Mouse (Mus musculus) NIH3T3 (cell line): ENCODE measurements around the gene Gm17657.
"Not testable (repeated sequence)": the region's sequence is repeated elsewhere in the genome, so short reads cannot be mapped to it uniquely, and the experiment has no call there.

Source experiments
- DNase-seq: peaks from one replicate; pipeline ENCODE4 v3.0.0-alpha.2; 2012; ENCODE audit warnings: low read depth

Gm17657 gene

DNA sequence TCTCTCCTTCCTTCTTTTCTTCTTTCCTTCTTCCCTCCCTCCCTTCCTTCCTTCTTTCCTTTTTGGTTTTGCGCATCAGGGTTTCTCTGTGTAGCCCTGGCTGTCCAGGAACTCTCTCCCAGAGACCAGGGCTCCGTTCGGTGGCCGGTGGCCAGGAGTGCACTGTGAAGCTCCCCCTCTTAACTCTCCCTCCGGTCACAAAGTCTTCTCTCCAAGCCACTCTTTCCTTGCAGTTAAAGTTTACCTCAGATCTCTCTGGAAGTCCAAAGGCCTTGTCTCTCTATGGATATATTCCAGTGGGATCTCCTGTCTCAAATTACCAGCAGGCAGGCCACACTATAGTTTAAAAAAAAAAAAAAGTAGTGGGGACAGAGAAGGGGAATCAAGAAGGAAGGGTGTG lies 4.2 kb downstream of the Gm17657 start:
- DNase-seq, result no peak

DNA sequence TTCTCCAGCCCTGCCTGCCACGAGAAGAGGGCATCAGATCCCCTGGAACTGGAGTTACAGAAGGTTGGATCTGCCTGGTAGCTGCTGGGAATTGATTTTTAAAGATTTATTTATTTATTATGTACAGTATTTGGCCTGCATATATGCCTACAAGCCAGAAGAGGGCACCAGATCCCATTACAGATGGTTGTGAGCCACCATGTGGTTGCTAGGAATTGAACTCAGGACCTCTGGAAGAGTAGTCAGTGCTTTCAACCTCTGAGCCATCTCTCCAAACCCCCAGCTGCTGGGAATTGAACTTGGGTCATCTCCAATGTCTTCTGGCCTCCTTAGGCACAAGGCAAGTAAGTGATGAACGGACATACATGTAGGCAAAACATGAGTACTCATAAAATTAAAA lies 5.4 kb downstream of the Gm17657 start:
- no peak for DNase-seq

DNA sequence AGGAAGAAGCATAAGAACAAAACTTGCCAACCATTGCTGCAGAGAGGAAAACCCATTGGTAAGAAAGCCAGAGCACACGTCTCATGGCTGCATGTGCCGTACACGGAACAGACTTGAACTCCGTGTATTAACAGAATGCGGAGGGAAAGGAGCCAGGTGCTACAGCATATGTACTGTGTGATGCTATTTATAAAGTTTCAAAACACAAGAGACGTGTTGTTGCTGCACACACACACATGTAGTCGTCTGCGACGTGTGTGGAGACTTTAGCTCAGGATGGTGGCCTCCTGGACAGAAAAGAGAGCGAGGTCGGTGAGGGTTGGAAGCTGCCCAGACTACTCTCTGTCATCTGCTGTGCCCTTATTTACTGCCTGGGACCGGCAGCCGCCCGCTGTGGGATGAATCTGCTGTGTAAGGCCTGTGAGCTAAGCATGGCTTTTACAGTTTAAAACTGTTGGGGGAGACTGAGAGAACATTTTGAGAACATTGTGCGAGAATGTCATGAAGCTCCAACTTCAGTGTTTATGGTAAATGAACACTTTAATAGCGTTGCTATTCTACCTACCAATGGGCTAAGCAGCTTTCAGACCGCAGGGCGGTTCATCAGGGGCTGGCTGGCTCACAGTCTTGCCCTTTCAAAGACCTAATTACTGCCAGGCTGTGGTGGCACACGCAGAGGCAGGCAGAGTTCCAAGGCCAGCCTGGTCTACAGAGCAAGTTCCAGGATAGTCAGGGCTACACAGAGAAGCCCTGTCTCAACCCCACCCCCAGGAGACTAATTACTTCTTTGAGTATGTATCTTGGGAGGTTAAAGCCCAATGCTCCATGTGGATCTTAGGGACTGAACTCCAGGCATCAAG lies 6.4 kb downstream of the Gm17657 start:
- no peak for DNase-seq

GRCm38 (mm10) chr17:29541419-29541818 lies 8.0 kb downstream of the Gm17657 start:
- DNase-seq, result peak; percentile 91

- no peak for DNase-seq
These were observed 9.0 kb downstream of the Gm17657 start for GRCm38 (mm10) chr17:29540426-29540825.

GRCm38 (mm10) chr17:29533866-29534265 lies 15.6 kb downstream of the Gm17657 start:
- no peak for DNase-seq

DNA sequence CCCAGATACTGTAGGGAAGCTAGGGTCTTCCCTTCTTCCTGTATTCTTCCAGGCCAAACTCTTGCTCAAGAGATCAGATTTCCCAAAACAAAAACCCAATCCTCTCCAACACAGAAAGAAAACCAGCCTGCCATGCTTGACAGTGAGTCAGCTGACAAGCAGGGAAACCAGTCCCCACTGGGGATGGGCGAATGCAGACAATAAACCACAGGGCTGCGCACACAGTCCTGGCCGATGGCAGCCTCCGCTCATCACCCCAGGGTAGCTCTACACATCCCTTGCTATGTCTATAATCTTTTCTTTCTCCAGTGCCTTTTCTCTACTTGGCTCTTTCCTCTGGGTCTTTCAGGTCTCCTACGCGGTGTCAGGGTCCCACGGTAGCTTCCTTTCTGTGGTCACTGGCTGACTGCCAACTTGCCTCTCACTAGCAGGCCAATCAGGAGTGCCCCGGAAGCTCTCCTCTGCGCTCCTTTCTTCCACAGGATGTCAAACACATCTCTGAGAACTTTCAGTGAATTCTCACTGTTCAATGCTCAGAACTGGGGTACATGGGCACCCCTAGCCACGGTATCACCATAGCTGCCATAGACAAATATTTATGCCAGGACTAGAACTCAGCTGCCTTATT lies 17.6 kb downstream of the Gm17657 start:
- peak; percentile 26 for DNase-seq

DNA sequence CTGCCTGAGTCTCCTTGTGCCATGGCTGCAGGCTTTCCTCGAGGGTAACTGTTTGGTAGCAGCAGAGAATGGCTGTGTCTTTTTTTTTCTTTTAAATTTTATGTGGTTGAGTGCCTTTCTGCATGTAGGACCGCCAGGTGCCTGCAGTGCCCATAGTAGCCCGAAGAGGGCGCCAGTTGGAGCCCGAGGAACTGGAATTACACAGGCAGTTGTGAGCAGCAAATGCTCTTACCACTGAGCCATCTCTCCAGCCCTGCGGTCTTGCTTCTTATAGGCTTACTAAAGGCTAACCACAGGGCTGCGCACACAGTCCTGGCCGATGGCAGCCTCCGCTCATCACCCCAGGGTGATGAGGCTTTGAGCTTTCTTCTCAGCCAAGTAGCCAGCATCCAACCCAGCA lies 18.2 kb downstream of the Gm17657 start:
- peak; percentile 29 for DNase-seq

DNA sequence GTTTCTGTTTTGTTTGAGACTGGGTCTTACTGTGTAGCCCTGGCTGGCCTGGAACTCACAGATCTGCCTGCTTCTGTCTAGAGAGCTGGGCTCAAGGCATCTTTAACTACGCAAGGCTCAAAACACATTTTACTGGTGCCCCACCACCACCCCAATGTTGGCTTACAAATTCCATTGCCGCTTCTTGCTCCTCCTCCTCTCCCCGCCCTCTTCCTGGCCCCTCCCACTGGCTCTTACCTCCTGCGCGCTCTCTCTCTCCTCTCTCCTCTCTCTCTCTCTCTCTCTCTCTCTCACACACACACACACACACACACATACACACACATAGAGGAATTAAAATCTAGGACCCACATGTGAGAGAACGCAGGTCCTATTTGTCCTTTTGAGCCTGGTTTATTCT lies 18.9 kb downstream of the Gm17657 start:
- no peak for DNase-seq

DNA sequence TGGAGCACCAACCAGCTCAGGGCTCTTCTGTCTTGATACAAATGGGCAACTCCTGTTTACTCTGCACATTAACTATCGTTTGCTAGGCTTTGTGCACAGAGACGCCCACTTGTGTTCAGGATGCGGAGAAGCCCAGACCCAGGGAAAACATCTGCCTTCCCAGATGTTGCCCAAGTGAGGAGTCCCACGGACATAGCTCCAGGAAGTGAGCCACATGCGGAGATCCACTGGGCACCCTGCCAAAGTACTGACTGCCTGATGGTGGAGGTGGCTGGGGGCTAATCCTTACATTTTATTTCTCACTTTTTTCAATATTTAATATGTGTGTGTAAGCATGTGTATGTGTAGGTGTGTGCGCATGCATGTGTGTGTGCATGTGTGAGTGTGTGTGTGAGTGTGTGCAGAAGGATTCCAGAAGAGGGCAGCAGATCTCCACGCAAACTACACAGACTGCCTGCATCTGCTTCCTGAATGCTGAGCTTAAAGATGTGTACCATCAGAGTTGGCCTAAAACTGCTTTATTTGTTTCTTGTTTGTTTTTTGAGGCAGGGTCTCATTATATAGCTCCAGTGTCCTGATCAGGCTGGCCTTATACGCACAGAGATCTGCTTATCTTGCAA lies 20.8 kb downstream of the Gm17657 start:
- peak; percentile 48 for DNase-seq

DNA sequence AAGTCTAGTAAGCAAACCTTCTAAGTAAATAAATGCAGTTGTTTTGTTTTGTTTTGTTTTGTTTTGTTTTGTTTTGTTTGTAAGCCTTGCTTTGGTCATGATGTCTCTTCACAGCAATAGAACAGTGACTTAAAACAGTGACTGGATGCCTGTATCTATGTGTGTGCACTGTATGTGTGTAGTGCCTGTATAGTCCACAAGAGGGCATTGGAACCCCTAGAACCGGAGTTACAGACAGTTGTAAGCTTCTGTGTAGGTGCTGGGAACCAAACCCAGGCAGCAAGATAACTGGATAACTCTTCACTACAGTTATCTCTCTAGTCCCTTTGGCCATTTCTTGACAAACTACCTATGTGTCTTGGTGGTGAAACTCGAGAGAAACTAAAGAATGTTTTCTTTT lies 23.8 kb downstream of the Gm17657 start:
- DNase-seq, result no peak

DNA sequence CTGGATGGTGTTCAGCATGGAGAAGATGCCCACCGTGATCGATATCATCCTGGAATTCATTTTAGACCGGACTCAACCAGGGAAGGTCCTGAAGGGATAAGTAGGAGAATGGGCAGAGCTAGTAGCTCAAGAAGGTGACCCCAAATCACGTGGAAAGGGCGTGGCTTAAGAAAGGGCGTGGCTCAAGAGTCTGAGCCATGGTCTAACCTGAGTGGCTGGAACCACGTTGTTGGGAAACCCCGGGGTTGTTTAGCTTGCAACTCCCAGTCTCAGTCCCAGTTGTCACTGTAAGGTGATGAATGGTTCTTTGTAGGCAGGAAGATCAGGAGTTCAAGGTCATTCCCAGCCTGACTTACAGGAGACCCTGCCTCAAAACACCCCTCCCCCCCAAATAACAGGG lies 29.7 kb downstream of the Gm17657 start:
- DNase-seq, result no peak

GRCm38 (mm10) chr17:29518665-29519064 lies 30.8 kb downstream of the Gm17657 start:
- DNase-seq, result not testable (repeated sequence)

DNA sequence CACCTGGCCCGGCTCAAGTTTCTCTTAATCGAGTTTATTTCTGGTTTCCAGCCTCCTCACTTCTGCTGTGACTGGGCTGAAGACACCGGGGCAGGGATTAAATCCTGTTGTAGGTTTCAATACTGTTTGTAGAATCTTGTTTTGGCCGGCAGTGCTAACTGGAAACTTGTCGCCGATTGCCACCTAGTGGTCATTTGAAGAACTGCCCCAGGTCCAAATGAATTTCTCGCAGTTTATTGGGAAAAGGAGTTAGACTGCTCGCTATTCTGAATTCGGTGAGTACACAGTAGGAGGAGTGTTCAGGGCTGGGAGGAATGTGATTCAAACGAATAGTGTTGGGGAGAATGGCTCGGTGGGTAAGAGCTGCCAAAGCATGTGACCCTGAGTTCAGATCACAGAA lies 35.0 kb downstream of the Gm17657 start:
- peak; percentile 92 for DNase-seq

GRCm38 (mm10) chr17:29513044-29513730 lies 36.3 kb downstream of the Gm17657 start:
- DNase-seq, result peak; percentile 43

DNA sequence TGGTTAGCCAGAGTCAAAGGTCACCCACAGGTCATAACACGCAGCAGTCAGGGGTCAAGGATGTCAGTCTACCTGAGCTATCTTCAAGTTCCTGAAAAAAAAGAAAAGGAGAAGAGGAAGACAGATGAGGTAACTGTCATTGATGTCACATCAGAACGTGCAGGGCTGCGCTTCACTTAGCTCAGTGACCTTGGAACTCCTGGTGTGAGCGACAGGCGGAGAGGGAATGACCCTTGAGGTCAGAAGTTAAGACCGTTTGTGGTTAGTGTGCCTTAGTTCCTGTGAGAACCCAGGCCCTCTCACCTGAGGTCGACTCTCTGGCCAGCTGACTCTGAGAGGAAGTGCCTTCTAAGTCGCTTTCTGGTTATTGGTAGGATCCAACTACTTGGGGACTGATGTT lies 38.7 kb downstream of the Gm17657 start:
- DNase-seq, result no peak

DNA sequence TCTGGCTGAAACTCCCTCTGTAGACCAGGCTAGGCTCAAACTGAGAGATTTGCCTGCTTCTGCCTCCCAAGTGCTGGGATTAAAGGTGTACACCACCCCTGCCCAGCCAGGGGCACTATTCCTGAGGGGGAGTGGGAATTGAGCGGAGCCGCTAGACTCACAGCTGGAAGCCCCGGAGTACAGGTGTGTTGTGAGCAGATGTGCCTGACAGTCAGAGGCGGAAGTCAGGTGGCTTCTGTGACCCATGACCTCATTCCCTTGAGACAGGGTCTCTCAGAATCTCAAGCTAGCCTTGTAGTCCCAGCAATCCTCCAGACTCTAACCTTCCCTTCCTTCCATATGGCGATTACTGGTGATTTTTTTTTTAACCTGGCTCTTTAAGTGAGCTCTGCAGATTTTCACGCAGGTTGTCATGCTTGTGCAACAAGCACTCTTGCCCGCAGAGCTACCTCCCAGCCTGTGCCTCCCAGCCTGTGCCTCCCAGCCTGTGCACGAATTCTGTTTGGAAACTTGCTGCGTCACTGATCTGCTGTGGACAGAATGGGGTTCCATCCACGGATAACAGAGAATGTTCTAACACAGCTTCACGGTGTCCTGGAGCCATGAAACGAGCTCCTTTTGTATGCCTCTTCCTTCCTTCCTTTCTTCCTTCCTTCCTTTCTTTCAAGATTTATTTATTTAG lies 40.4 kb downstream of the Gm17657 start:
- DNase-seq, result no peak

DNA sequence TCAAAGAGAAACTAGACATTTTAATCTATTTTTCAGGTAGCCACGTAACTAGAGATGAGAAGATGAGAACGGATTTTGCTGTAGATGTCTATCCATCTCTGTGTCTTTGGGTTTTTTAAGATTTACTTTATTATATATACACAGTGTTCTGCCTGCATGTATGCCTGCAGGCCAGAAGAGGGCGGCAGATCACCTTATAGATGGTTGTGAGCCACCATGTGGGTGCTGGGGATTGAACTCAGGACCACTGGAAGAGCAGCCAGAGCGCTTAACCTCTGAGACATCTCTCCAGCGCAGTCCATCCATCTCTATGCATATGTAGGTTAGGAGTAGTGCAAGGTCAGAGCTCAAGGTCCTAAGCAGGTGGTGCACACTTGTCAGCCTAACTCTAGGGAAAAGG lies 45.7 kb downstream of the Gm17657 start:
- DNase-seq, result no peak

DNA sequence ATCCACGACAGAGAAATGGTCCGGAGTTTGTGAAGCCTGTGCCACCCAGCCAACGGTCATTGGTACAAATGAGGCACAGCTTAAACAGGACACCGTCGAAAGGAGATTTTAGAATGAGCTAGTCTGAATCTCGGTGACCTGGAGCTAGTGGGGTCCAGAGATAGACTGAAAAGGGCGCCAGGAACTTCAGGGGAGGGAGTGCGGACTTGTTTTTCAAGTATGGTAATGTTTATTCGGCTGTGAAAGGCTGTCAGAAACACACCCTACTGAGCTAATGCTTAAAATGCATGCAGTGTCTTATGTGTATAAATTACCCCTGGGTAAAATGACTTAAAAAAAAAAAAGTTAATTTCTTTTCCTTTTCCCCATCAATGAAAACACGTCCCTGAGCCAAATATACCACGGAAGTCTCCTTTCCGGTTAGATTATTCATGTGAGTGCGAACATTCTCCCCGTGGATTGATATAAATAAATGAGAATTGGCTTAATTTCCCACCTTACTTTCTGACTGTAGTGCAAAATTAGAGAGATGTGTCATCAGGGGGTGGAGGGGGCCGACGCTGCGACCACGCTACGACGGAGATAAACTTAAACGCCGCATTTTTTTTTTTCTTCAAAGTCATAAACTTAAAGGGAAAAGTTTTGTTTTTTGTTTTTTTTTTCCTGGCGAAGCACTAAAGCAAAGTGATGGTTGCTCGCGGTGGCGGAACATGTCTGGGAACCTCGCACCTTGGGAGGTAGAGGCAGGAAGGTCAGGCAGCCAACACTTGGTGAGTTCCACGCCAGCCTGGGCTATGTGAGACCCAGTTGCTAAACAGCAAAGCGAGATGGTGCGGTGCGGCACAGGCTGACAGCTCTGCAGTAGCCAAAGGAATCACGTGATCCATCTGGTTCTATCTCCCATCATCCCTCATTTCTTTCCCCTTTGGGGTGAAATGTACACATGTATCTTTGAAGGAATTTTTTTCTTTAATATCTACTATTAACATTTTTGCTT lies 46.5 kb downstream of the Gm17657 start:
- DNase-seq, result no peak

- no peak for DNase-seq
These were observed 47.3 kb downstream of the Gm17657 start for GRCm38 (mm10) chr17:29502005-29502668.
